Mouse (Mus musculus) stomach, embryonic 14.5 days (tissue): Measurements from ENCODE around the gene Unc79. TPM values are rescaled to one million over a fixed set of nuclear protein-coding genes. Genes with fewer than 3 reads are reported as not detected.

Experiments
- ATAC-seq: fragments of 200-750 bp; cut with Nextera tagmentation; 2 replicates; pipeline ENCODE4 v1.8.0; 2017; ENCODE audit warnings: low read depth, moderate TSS enrichment; ENCODE audit not compliant: insufficient number of reproducible peaks, insufficient read depth, low FRiP score
- H3K27ac ChIP-seq: fragments of 300-500 bp; sonication (generic); 2 replicates; pipeline ENCODE4 v1.5.1; 2014; ENCODE audit warnings: mild to moderate bottlenecking, low read length, moderate library complexity, mixed read lengths
- H3K27me3 ChIP-seq: fragments of 300-500 bp; sonication (generic); 2 replicates; pipeline ENCODE4 v1.6.1; 2014; ENCODE audit warnings: low read length, control low read depth, mixed read lengths; ENCODE audit not compliant: control insufficient read depth, insufficient read depth
- H3K36me3 ChIP-seq: fragments of 300-500 bp; sonication (generic); 2 replicates; pipeline ENCODE4 v1.6.1; 2014; ENCODE audit warnings: mild to moderate bottlenecking, control low read depth, low read length, moderate library complexity, mixed read lengths; ENCODE audit not compliant: control insufficient read depth, insufficient read depth
- H3K4me1 ChIP-seq: fragments of 300-500 bp; sonication (generic); 2 replicates; pipeline ENCODE4 v1.6.1; 2014; ENCODE audit warnings: low read length, control low read depth, mixed read lengths; ENCODE audit not compliant: control insufficient read depth, insufficient read depth
- H3K4me2 ChIP-seq: fragments of 300-500 bp; sonication (generic); replicated peaks from 2 replicates; pipeline ENCODE4 v1.6.1; 2014; ENCODE audit warnings: low read depth, low read length, control low read depth
- H3K4me3 ChIP-seq: fragments of 300-500 bp; sonication (generic); 2 replicates; pipeline ENCODE4 v1.5.1; 2014; ENCODE audit warnings: low read depth, low read length, control low read depth
- H3K9ac ChIP-seq: fragments of 300-500 bp; sonication (generic); replicated peaks from 2 replicates; pipeline ENCODE4 v1.6.1; 2014; ENCODE audit warnings: low read depth, mild to moderate bottlenecking, control low read depth, low read length, moderate library complexity, mixed read lengths
- H3K9me3 ChIP-seq: fragments of 300-500 bp; sonication (generic); 2 replicates; pipeline ENCODE4 v1.6.1; 2016; ENCODE audit warnings: low read depth, low read length, control low read depth; ENCODE audit not compliant: control insufficient read depth
- WGBS: fragments of 180-500 bp; shearing (Covaris S2); extraction: QIAGEN DNeasy Blood & Tissue Kit; methylation state at CpG from one replicate; pipeline ENCODE4 v1.1.7; 2014; 5-methylcytosine and 5-hydroxymethylcytosine counted together
- polyA plus RNA-seq: library from polyadenylated mRNA; unstranded; fragments of >200 nt; fragmentation: Nextera tagmentation; extraction: Ambion mirVana; gene quantifications from 2 replicates; pipeline ENCODE4 v1.2.1, GENCODE M21; 2014

Unc79 gene
- polyA plus RNA-seq, 1 experiment from 2014 or later, result 1.1 TPM

DNA sequence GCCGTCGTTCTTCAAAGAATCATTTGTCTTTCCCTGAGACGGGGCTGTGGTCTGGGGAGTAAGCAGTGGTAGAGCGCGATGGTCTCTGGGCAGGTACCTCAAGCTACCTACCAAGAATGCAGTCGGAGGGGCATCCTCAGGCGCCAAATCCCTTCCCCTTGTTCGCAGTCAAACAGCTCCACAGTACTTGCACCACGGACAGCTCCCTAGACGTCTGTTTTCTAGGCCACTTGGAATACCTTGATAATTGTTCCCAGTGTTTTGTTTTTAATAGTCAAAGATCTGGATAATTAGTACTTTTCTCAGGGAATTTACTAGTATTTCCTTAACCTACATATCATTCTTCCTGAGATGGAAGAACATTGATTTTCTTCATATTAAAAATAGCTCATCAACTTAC, 833 bp upstream of the Unc79 start:
- Histone ChIP-seq H3K9ac (no peak overlapping the region), H3K27ac (no peak overlapping the region), H3K9me3 (no peaks in the 10 kb centered on the region), H3K4me2 (no peak overlapping the region), H3K4me3 (no peak overlapping the region), H3K27me3 (no peaks in the 10 kb centered on the region), H3K36me3 (no peaks in the 10 kb centered on the region), H3K4me1 (peaks cover 5% of the 10 kb centered on the region; the same call in 1 of the 2 replicates)
- no peak for ATAC-seq
- 18% methylated on average over 10 of the region's 10 CpGs for WGBS

DNA sequence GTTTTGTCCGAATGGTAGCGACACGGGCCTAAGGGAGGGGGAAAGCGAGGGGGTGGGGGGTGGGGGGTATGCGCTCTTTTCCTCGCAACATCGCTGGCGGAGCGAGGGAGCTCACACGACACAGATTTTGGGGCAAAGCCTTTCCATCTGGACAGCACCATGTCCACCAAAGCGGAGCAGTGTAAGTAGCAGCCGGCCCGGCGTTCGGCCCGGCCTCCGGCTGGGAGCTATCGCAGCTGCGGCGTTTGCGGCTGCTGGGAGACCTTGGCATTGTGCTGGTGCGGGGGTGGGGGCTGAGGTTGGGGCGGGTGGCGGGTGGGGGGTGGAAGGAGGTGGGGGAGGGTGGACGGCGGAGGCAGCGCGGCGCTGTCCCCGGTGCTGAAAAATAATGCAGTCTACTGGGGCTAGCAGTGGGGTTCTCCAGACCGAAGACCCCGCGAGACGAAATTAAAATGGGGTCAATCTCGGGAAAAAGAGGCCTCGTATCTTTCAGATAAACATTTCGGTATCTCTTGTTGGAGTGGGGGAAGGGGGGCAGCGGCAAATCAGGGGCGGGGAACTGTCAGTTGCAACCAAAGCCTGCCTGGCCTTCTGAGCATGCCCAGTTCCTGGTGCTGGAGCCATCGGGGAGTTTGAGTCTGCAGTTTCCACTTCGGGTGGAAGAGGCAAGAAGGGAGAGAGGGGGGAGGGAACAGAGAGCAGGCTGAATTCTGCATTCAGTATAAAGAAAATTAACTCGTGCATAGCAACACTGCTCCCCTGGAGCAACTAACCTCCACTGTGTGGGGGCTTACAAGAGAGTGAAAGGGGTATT, 943 bp downstream of the Unc79 start:
- no peaks in the 10 kb centered on the region for H3K27me3 ChIP-seq
- peaks cover 5% of the 10 kb centered on the region; the same call in 1 of the 2 replicates for H3K4me1 ChIP-seq
- no peak overlapping the region for H3K9ac ChIP-seq
- WGBS, result under 1% methylated on average over 42 of the region's 42 CpGs
- ATAC-seq, result peak; percentile 75; the same call in 1 of the 2 replicates
- peak overlapping the region; percentile 51 for H3K4me3 ChIP-seq
- no peak overlapping the region for H3K27ac ChIP-seq
- no peaks in the 10 kb centered on the region for H3K36me3 ChIP-seq
- H3K9me3 ChIP-seq, result no peaks in the 10 kb centered on the region
- H3K4me2 ChIP-seq, result peak overlapping the region; percentile 86

- no peaks in the 10 kb centered on the region for H3K9me3 ChIP-seq
- H3K4me3 ChIP-seq, result no peak overlapping the region
- 88% methylated on average over 7 of the region's 7 CpGs for WGBS
- no peaks in the 10 kb centered on the region for H3K36me3 ChIP-seq
- ATAC-seq, result no peak
- H3K9ac ChIP-seq, result no peak overlapping the region
- no peak overlapping the region for H3K4me2 ChIP-seq
- H3K27me3 ChIP-seq, result no peaks in the 10 kb centered on the region
- H3K4me1 ChIP-seq, result no peaks in the 10 kb centered on the region
- no peak overlapping the region for H3K27ac ChIP-seq
Measured at GRCm38 (mm10) chr12:102960051-102960775, 11.6 kb downstream of the Unc79 start.

DNA sequence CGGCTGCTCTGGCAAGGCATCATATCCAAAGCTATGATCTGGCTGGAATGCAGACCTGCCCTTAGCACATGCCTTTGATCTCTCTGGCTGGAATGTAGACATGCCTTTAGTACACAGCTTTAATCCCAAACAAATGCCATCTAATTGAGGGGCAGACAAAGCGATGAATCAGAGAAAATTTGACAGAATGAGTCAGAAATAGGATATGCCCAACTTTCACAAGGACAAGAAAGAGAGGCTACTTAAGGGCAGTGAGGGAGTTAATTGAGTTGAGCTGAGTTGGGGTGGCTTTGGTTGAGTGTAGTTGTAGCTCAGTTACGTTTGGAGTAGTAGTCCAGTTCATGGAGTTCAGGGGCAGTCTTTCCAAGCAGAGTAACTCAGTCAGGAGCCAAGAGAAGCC, 12.4 kb downstream of the Unc79 start:
- H3K4me2 ChIP-seq, result no peak overlapping the region
- WGBS, result 48% methylated on average over 3 of the region's 3 CpGs
- no peaks in the 10 kb centered on the region for H3K27me3 ChIP-seq
- no peaks in the 10 kb centered on the region for H3K4me1 ChIP-seq
- H3K27ac ChIP-seq, result no peak overlapping the region
- no peak overlapping the region for H3K9ac ChIP-seq
- H3K9me3 ChIP-seq, result no peaks in the 10 kb centered on the region
- ATAC-seq, result no peak
- no peak overlapping the region for H3K4me3 ChIP-seq
- no peaks in the 10 kb centered on the region for H3K36me3 ChIP-seq

GRCm38 (mm10) chr12:102964486-102964885, 15.8 kb downstream of the Unc79 start:
- no peak for ATAC-seq
- Histone ChIP-seq H3K4me3 (no peak overlapping the region), H3K36me3 (no peaks in the 10 kb centered on the region), H3K27ac (no peak overlapping the region), H3K9me3 (no peaks in the 10 kb centered on the region), H3K27me3 (no peaks in the 10 kb centered on the region), H3K4me2 (no peak overlapping the region), H3K4me1 (no peaks in the 10 kb centered on the region), H3K9ac (no peak overlapping the region)
- whole genome bisulfite sequencing, result 70% methylated on average over 3 of the region's 3 CpGs

GRCm38 (mm10) chr12:102980584-102980983, 31.9 kb downstream of the Unc79 start:
- ATAC-seq, result no peak
- Histone ChIP-seq H3K27me3 (no peaks in the 10 kb centered on the region), H3K4me2 (no peak overlapping the region), H3K27ac (no peak overlapping the region), H3K36me3 (no peaks in the 10 kb centered on the region), H3K9me3 (no peaks in the 10 kb centered on the region), H3K4me3 (no peak overlapping the region), H3K4me1 (no peaks in the 10 kb centered on the region), H3K9ac (no peak overlapping the region)
- WGBS, result 60% methylated on average over 4 of the region's 4 CpGs

GRCm38 (mm10) chr12:102981543-102981942, 32.9 kb downstream of the Unc79 start:
- H3K36me3 ChIP-seq, result no peaks in the 10 kb centered on the region
- no peaks in the 10 kb centered on the region for H3K27me3 ChIP-seq
- no peak overlapping the region for H3K4me3 ChIP-seq
- no peaks in the 10 kb centered on the region for H3K9me3 ChIP-seq
- H3K9ac ChIP-seq, result no peak overlapping the region
- WGBS, result 81% methylated on average over 3 of the region's 3 CpGs
- no peak overlapping the region for H3K27ac ChIP-seq
- H3K4me2 ChIP-seq, result no peak overlapping the region
- no peak for ATAC-seq
- H3K4me1 ChIP-seq, result no peaks in the 10 kb centered on the region

GRCm38 (mm10) chr12:102985401-102985800, 36.7 kb downstream of the Unc79 start:
- H3K9ac ChIP-seq, result no peak overlapping the region
- ATAC-seq, result no peak
- H3K27me3 ChIP-seq, result no peaks in the 10 kb centered on the region
- no peak overlapping the region for H3K27ac ChIP-seq
- no peaks in the 10 kb centered on the region for H3K9me3 ChIP-seq
- H3K4me1 ChIP-seq, result no peaks in the 10 kb centered on the region
- no peaks in the 10 kb centered on the region for H3K36me3 ChIP-seq
- no peak overlapping the region for H3K4me3 ChIP-seq
- no peak overlapping the region for H3K4me2 ChIP-seq
